Mouse (Mus musculus) lung, postnatal 0 days (tissue): Measurements from ENCODE around the gene Med29.

Experiments
- CTCF ChIP-seq: IDR thresholded peaks from 2 replicates; pipeline ENCODE4 v1.5.1; 2016; ENCODE audit warnings: antibody characterized with exemption, mild to moderate bottlenecking
- EP300 ChIP-seq: IDR thresholded peaks from 2 replicates; pipeline ENCODE4 v1.6.1; 2016; ENCODE audit warnings: antibody characterized with exemption, mild to moderate bottlenecking, control low read depth

DNA sequence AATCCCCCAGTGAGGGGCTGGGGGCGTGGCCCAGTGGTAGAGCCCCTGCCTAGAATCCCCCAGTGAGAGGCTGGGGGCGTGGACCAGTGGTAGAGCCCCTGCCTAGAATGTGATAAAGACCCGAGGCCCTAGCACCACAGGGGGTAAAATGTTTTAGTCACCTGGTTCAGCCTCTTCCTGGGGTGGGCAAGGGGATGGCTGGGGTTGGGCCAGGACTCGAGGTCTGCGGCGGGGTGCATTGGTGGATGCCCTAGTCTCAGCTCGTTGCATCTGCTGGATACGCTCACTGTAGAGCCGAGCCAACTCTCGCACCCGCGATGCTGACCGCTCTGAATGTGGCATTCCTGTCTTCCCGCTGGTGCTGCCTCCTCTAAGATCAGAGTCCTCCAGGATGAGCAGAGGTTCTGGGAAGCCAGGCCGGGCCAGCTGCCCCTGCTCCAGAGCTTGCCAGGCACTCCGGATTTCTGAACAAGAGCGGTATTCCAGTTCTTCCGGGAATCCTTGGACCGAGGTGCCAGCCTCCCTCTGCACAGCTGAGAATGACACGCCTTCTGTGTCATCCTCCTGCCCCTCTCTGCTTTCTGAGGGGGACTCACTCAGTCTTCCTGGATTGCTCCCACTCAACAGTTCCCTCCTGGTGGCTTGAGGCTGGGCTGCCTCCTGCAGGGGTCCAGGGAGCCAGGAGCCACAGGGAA lies 30.7 kb downstream of the Med29 start:
- TF ChIP-seq CTCF (no peak), EP300 (no peak)
